Mouse (Mus musculus) left cerebral cortex, postnatal 25 days (tissue): Measurements from ENCODE around the gene Crnn. TPM values are rescaled to one million over a fixed set of nuclear protein-coding genes. Genes with fewer than 3 reads are reported as not detected.

ENCODE experiments used
- DNase-seq, 2 experiments: peaks; one replicate each; pipeline ENCODE4 v3.0.0; 2022; ENCODE audit warnings: low spot score in 2 of 2, mixed read lengths in 1 of 2
- intact Hi-C: fragments of 180-260 bp; cut with DNase I; formaldehyde crosslinking; loops from one replicate; pipeline ENCODE4 v1.15.1; 2025
- total RNA-seq, 2 experiments: library from RNA; stranded (reverse); gene quantifications; 2 replicates each; pipeline ENCODE4 v1.2.3; 2021

The Crnn gene
- total RNA-seq, result not detected

GRCm38 (mm10) chr3:93144510-93145051, at the start of gene Crnn:
Gene Crnn (plus strand): TSS chr3:93144787.
- DNase-seq, result no peak
- intact Hi-C loops, result no loop called here

- intact Hi-C loops, result no loop called here
- no peak for DNase-seq
These were observed 48.1 kb upstream of the Crnn start for GRCm38 (mm10) chr3:93096447-93096846.

DNA sequence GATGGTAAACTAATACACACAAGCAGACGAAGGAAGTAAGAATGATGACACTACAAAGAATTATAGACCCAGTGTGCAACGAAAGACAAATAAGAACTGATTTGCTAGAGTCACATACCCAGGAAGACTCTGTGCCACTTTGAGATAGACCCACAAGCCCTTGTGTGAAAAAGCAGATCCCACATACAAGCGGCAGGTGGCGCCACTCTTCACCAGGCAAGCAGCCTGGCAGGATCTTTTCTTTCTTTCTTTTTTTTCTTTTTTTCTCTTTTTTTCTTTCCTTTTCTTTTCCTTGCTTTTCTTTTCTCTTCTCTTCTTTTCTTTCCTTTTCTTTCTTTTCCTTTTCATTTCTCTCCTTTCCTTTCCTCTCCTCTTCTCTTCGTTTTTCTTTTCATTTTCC, 32.9 kb upstream of the Crnn start:
- intact Hi-C loops, result loop anchor here (5.0 kb wide), 3 partner anchors 201 to 296 kb away; no protein-coding TSS in a partner anchor
- DNase-seq, result no peak

- DNase-seq, result peak in 1 of 2 experiments; percentile 40
- intact Hi-C loops, result loop anchor here (2.0 to 5.0 kb wide), 4 partner anchors 198 to 380 kb away; no protein-coding TSS in a partner anchor
These were observed 30.1 kb upstream of the Crnn start for GRCm38 (mm10) chr3:93114481-93114880.

- DNase-seq, result no peak
- intact Hi-C loops, result no loop called here
These were observed 25.5 kb upstream of the Crnn start for GRCm38 (mm10) chr3:93119101-93119500.

- intact Hi-C loops, result no loop called here
- DNase-seq, result no peak
These were observed 16.5 kb upstream of the Crnn start for GRCm38 (mm10) chr3:93128052-93128451.

GRCm38 (mm10) chr3:93129076-93129475, 15.5 kb upstream of the Crnn start:
- intact Hi-C loops, result no loop called here
- DNase-seq, result no peak

- DNase-seq, result peak; percentile 64 to 79
- intact Hi-C loops, result loop anchor here (1.0 to 5.0 kb wide), 4 partner anchors 175 to 362 kb away; no protein-coding TSS in a partner anchor
These were observed 14.1 kb upstream of the Crnn start for GRCm38 (mm10) chr3:93130460-93130859.

DNA sequence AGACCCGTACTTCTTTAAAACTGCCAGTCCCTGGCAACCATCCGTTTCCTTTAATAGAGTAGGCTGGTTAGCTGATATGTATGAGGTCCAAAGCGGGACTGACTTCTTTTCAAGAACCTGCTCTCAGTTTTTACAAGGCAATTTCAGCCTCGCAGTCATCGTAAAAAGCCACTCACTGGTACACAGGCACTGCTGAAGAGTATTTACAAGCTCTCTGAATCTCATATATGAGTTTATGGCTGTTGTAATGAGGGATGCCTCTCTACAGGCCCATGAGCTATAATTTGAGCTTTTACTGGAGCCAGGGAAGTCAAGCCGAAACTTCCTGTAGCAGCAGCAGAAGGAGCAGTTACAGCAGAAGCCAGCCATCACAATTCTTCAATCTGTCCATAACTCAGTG, 17.9 kb downstream of the Crnn start:
- intact Hi-C loops, result no loop called here
- DNase-seq, result no peak

- DNase-seq, result no peak
- intact Hi-C loops, result no loop called here
These were observed 18.5 kb downstream of the Crnn start for GRCm38 (mm10) chr3:93162996-93163592.

- DNase-seq, result no peak
- intact Hi-C loops, result no loop called here
These were observed 36.3 kb downstream of the Crnn start for GRCm38 (mm10) chr3:93180856-93181255.

DNA sequence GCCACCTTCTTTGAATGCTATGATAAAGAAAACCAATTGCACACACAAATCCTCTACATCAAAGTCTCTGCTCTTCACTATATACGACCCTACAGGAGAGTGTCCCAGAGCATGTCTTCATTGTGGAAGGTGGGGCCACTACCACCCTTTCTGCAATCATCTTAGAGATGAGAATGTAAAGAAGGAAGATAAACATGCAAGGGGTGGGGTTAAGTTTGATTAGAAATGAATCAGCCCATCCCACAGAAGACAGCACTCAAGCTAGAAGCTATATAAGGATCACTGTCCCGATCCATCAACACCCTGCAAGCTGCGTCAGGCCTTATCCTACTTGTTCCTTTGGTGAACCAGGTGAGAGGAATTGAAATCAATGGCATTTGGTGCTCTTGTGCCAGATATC, 52.4 kb downstream of the Crnn start, which contains the start of gene Flg2:
Gene Flg2, plus strand, starts transcription at position 301 of the 400 bp plus-strand sequence.
- no peak for DNase-seq
- intact Hi-C loops, result no loop called here

Other genes starting within 250 kb of the Crnn start
- not detected for gene Lce3a, start 218.6 kb upstream of the Crnn start, total RNA-seq
- not detected for gene Lce3b, start 211.8 kb upstream of the Crnn start, total RNA-seq
- not detected for gene Lce3c, start 200.3 kb upstream of the Crnn start, total RNA-seq
- not detected for gene Lce3d, start 187.4 kb upstream of the Crnn start, total RNA-seq
- gene Lce3e, start 177.7 kb upstream of the Crnn start, total RNA-seq, result not detected
- gene Lce3f, start 152.6 kb upstream of the Crnn start, total RNA-seq, result not detected
- under 1 TPM in 1 of 2 experiments, not detected in 1; 0.60 TPM for gene Crct1, start 129.1 kb upstream of the Crnn start, total RNA-seq
- gene Lce1m, start 125.7 kb upstream of the Crnn start, total RNA-seq, result not detected
- not detected for gene Gm4858, start 76.0 kb upstream of the Crnn start, total RNA-seq
- gene Flg2, start 52.5 kb downstream of the Crnn start, total RNA-seq, result not detected
- not detected for gene Flg, start 128.7 kb downstream of the Crnn start, total RNA-seq
- under 1 TPM in 1 of 2 experiments, not detected in 1; 0.02 TPM for gene Hrnr, start 175.0 kb downstream of the Crnn start, total RNA-seq
- not detected for gene Rptn, start 248.9 kb downstream of the Crnn start, total RNA-seq